Mouse (Mus musculus): ENCODE measurements around the gene Tubg2. TPM values are rescaled to one million over a fixed set of nuclear protein-coding genes. Genes with fewer than 3 reads are reported as not detected.

The Tubg2 gene
- total RNA-seq, 2 experiments from 2014 or later: 5.9 to 6.4 TPM

DNA sequence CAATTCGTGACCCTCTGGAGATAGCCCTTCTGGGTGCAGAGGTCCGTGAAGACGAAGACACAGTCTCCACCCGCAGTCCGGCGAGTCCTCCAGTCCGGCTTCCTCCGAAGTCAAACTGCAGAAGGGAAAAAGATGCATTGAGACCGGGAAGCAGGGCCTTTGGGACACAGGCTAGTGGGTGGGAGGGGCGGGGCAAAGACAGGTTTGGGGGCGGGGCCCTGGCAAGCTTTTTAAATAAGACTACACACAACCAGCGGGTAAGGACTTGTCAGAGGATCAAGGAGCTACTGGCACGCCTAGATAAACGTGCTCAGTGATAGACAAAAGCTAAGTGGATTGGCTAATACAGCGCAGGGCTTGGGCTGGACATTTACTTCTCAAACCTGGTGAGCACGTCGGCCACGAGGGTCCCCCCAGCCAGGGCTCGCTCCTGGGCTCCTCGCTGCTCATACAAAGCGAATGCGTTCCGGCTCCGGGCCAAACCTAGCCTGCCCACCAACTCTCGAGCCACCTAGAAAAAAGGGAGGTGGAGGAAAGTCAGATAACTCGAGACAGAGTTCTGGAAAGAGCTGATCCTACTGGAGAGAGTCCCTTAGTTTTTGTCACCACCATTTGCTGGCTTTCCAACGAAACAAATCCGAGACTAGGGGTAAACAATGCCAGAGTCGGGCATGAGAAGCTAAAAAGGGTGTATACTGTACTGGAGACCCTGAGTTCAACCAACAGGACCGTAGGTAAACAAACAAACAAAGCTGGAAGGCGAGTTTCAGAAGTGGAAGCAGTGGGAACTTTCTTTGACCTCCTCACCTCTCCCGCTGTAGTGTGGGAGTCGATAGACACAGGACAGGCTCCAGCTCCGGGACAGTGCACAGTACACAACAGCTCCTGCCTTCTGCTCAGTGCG lies 9.2 kb downstream of the Tubg2 start:
- DNase-seq (ENCODE audit: low spot score in 2 of 2): no peak

DNA sequence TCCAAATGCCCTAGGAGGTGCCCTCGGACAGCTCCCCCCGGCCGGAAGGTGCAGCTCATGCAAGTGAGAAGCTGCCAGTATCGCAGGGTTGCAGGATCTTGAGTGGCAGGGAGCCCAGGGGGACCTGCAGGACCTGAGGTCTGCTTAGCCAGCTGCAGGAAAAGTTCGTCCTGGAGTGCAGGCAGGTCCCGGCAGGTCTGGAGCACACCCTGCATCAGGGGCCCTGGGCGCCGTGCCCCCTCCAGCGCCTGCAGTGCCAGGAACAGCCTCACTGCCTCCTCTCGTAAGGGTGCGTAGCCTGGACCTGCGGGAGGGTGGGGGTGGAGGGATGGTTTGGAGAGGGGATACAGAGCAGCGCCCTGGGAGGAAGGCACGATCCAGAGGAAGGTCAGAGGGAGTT lies 10.7 kb downstream of the Tubg2 start:
- DNase-seq (ENCODE audit: low spot score in 2 of 2): no peak

DNA sequence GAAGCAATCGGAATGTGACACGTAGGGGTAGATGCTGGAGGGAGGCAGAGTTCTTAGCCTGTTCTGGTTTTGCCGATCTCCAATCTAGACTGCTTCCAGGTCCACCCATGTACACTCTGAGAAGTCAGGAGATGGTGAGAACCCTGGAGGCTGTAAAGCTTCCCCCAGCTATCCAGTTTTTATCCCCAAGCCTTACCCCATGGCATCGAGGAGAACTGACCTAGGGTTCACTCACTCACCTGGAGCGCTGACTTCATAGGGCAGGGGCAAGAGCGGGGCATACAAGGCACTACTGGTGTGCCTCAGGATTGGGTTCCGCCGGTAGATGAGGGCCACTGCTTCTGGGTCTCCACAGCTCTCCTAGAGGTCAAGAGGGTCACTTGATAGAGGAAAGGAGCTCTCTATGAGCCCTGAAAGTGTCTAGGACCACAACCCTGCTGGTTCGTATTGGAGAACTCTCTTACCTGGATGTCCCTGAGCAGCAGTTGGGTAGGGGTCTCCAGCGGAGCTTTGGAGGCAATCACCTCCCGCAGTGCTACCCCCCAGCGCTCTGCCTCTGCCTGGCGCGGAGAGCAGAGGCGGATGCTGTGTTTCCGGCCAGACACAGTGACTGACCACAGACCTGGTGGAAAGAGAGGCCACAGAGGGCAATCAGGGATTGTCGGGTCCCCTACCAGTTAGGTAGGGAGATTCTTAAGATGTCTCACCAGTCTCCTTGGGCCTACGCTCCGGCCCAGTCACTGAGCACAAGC lies 11.7 kb downstream of the Tubg2 start:
- DNase-seq (ENCODE audit: low spot score in 2 of 2): no peak

DNA sequence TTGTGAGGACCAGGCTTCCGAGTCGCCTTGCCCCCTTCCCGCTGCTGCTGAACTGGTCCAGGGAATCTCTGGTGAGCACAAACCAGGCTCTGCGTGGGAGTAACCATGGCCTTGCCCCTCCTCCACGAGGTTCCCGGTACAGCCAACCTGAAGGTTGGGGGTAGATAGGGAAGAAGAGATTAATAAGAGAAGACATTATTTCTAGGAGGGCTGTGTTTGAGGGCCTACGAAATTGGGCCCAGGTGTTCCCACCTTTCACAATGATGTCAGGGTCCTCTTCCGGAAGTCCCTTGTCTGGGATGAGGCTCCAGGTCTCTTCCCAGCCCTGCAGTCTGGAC lies 12.2 kb downstream of the Tubg2 start:
- DNase-seq (ENCODE audit: low spot score in 2 of 2): no peak

DNA sequence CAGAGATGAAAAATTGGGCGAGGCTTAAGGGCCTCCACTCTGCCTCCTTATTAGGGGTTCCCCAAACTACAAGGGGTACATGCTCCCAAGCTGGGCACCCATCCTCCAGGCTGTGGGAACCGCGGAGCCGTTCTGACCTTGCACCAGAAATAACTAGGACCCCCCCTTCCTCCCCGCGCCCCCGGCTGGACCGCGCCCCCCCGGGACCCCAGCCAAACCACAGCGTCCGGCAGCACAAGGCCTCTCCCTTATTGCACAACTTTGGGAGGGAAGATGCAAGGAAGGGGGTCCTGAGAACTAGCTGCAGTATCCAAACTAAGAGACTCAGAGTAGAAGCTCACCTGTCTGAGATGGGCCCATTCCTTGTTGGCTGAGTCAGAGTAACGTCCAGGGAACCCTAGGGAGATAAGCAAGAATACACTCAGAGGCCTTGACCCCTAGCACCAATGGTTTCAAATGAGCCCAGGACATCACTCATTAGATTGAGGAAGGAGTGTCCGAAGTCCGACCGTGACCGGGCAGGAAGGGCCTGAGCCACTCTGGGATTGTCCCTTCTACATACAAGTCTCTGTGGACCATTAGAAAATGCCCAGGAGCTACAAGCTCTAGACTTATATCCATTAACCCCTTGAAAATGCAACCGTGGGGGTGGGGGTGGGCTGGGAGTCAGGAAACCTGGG lies 12.7 kb downstream of the Tubg2 start:
- no peak for DNase-seq (ENCODE audit: low spot score in 2 of 2)

DNA sequence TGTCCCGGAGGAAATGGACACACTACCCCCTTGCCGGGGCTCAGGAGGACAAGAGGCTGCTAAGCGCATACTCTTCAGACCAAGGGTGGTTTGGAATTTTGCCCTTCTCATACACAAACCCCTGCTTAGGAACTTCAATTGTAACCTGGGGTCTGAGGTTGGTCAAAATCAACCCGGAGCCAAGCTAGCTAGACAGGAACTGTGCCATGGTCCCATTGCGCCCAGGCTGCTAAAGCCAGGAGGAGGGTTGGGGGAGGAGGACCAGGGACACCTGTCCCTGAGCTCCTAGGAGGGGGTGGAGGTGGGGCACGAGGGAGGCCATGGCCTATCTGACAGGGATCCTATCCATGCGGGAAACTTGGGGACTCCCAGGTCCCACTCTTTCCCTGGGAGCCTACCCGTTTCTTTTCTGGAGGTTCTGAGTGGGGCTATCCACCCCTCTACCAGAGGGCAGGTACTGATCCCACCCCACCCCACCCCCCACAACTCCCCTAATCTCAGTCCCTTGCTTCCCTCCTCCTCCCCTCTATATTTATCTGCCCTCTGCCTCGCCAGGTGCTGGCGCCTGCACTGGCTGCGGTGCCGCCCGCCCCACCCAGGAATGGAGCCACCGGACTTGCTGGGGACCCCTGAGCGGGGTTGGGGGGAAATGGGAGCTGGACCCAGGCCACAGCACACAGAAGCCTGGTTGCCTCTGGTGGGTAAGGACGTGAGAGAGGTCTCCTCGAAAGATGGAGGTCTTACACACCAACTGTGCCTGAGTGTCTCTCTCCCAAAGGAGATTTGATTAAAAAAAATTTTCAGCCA lies 13.8 kb downstream of the Tubg2 start:
- no peak for DNase-seq (ENCODE audit: low spot score in 2 of 2)

DNA sequence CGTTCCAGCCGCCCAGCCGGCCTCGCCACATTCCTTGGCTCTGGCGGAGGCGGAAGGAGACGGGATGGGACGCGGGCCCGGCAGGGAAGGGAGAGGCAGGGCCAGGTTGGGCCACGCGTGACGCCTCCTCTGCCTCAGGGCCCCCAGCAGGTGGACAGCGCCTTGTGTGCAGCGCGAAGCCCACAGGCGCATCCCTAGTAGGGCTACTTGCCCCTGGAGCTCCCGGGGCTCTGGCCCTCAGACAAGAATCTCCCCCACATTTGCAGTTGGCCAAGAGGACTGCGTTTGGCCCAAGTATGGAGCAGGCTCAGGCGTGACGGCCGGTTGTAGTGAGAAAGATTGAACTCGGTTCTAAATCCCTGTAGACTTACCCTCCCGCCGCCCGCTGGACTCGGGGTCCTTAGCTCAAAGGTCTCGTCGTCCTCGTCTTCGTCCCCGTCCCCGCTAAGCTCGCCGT lies 14.7 kb downstream of the Tubg2 start, which contains the start of gene Cntnap1:
Gene Cntnap1 (plus strand): TSS at position 170 of the 457 bp plus-strand sequence.
- peak; percentile 57 to 60 for DNase-seq (ENCODE audit: low spot score in 2 of 2)

DNA sequence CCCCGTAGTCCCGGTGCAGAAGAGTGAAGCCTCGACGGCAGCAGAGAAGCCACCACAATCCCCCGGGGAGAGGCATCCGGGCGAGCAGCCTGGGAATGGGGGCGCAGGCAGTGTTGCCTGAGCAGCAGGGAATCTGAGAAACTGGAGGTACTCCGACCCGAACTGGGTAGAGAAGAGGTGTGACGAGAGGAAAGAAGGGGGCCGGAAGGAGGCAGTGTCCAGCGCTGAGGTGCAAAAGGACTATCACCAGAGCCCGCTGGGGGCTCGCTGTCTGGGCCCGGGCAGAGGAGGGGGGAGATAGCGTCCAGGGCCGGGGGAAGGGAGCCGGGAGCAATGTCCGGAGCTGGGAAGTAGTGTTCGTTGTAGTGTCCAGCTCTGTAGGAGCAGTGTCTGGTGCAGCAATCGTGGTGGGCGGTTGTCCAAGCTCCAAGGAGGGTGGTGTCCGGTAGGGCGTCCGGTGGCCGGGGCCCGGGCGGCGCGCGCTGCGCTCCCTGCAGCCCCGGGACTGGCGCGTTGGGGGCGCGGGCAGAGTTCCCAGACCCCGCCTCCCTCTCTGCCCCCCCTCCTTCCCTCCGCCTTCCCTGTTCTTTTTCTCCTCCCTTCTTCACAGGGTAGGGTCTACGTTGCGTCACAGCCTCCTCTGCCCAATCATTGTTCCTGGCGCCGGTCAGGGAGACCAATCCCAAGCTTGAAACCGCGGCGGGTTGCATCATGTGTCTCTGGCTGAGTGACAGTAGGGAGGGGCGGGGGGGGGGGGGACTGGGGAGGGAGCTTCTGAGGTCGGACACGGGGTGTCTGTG lies 15.3 kb downstream of the Tubg2 start, which contains the start of gene Plekhh3:
Gene Plekhh3 (minus strand): TSS at position 541 of the 800 bp plus-strand sequence.
- DNase-seq (ENCODE audit: low spot score in 2 of 2): peak; percentile 84 to 86

DNA sequence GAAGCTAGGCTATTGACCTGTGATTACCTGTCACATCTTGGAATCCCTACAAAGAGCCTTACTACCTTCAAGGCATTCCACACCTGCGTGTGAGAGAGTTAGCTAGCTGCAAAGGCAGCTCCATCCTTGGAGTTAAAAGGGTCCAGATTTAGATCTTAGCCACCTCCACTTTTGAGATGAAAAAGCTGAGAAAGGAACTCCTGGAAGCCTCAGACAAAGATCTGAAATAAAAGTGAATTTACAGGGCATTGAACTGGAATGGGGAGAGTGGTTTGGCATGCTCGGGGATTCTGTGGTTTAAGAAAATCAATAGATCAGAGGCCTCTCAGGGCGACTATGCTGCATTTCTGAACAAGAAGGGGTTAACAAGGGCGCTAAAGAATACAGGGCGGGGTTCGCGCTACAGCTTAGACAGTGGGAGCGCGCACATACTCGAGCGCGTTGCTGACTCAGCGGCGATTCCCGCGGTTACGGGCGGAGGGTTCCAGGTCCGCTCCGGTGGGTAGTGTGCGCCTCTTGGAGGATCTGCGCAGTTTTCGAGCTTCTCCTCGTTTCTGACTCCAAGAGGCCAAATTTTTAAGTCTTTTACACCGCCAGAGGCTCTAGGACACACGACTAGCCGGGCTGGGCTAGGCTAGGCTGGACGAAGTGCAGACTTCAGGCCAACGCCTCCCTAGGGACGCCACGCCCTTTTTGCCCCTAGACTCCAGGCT lies 16.2 kb downstream of the Tubg2 start:
- peak; percentile 72 for DNase-seq (ENCODE audit: low spot score in 2 of 2)

DNA sequence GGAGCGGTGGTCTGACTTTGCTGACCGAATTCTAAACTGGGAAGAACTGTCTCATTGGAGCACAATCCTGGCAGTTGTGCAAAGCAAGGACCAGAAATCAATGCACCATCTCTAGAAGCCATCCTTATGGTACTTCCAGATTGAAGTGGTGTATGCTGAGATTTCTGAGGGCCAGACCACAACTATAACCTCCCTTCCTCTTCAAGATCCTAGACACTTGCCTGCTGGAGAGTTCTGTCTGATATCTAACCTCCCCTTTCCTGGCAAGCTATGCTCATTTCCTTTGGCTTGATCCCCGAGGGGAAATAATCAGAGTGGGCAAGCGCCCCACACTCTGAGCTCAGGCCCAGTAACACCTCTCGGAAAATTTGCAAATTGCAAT lies 16.7 kb downstream of the Tubg2 start:
- no peak for DNase-seq (ENCODE audit: low spot score in 2 of 2)

DNA sequence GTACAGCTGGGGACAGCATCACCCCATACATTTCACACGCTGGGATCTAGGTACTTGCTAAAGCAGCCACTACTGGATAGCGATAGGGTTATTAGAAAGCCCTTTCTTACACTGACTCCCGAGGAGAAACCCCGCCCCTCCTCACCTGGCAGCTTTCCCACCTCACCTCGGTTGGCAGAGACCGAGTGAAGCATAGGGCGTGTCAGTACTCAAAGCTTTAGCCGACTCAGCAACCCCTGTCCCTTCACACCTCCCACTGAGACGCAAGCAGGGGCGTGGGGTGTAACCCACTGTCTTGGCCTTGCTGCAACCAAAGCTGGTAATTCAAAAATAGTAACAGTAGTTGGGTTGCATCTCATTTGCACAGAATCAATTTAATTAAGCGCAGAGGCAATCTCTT lies 17.4 kb downstream of the Tubg2 start:
- no peak for DNase-seq (ENCODE audit: low spot score in 2 of 2)

DNA sequence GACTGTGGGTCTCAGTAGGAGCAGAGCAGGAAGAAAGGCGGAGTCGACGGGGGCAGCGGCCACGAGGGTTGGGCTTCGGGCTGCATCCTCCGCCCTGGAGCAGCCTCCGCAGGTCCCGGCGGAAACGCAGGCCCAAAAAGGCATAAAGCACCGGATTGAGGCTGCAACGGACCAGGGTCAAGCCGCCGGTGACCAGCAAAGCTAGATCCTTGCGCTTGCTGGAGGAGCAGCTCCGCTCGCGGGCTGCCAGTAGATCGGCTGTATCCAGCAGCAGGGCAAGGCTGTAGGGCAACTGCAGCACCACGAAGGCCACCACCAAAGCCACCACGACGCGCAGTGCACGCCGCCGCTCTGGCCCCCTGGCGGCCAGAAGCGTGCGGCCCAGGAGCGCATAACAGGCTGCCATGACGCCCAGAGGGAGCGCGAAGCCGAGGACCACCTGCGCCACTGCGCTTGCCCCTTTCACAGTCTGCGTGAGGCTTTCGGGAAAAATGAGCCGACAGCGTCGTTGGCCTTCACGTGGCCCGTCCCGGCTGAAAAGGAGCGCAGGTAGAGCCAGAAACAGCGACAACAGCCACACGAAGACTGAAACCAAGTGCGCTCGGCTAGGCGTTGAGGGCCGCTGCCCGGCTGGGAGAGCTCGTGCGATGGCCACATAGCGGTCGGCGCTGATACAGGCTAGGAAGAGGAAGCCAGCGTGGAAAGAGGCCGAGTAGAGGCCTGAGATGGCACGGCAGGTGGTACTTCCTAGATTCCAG lies 18.1 kb downstream of the Tubg2 start:
- peak; percentile 75 to 80 for DNase-seq (ENCODE audit: low spot score in 2 of 2)

DNA sequence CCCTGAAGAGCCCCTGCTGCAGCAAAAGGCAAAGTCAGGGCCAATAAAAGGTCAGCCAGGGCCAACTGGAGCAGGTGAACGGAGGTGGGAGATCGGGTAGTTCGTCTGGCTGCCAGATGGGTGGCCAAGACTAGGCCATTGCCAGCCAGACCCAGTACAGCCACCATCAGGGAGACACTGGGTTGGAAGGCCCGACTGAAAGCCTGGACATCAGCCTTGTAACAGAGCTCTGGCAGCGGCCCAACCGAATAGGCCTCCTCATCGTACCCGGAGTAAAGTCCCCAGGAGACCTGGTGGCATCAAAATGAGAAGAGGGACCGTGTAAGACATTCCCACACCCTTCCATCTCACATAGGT lies 18.7 kb downstream of the Tubg2 start:
- DNase-seq (ENCODE audit: low spot score in 2 of 2): no peak

DNA sequence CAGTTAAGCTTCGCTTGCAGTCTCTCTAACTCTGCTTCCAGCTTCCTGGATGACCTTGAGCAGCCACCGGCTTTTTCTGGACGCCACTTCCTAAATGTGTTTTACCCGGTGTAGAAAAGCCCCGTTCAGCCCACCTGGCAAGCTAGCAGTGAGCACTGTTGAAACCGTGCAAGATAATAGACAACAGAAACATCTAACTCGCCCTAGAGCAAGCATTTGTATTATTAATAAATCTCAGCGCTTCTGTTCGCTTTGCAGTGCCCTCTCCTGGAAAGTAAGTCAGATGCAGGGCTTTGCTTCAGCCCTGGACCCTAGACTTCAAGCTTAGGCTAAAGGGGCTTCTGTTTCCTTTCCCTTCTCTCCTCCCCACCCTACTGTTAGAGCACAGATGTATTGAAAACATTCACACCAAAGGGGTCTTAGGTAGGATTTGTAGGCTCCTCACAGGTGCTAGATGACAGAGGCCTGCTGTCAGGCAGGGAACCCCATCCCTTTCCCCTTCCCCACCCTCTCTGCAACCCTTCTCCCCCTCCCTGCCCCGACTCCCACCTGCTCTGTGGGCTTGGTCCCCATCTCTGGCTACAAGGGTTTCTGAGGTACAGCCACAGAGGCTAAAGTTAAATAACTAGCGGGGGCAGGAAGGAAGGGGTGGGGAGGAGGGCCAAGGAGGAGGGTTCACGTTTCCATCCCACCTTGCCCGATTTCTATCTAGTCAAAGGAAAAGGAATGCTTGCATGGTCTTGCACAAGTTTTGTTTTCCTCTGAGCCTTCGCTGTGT lies 19.3 kb downstream of the Tubg2 start, which contains the start of gene Ccr10:
Gene Ccr10 (minus strand): TSS at position 593 of the 778 bp plus-strand sequence.
- no peak for DNase-seq (ENCODE audit: low spot score in 2 of 2)

DNA sequence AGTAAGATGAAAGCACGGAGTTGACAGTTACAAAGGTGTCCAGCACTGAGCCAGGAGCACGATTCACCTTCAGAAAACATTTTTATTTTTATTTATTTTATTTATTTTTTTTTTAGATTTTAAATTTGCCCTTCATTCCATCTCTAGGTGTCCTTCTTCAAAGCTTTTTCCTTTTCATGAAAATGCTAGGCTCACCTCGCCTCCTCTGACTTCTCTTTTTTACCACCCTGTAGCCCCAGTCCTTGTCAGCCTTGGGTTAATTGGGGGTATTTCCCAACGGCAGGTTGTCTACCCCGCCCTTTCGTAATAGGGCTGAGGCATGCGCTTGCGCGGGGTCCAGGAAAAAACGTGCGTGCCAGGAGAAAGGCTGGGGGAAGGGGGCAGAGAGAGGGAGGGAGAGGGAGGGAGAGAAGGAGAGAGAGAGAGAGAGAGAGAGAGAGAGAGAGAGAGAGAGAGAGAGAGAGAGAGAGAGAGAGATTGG lies 20.0 kb downstream of the Tubg2 start:
- no peak for DNase-seq (ENCODE audit: low spot score in 2 of 2)

DNA sequence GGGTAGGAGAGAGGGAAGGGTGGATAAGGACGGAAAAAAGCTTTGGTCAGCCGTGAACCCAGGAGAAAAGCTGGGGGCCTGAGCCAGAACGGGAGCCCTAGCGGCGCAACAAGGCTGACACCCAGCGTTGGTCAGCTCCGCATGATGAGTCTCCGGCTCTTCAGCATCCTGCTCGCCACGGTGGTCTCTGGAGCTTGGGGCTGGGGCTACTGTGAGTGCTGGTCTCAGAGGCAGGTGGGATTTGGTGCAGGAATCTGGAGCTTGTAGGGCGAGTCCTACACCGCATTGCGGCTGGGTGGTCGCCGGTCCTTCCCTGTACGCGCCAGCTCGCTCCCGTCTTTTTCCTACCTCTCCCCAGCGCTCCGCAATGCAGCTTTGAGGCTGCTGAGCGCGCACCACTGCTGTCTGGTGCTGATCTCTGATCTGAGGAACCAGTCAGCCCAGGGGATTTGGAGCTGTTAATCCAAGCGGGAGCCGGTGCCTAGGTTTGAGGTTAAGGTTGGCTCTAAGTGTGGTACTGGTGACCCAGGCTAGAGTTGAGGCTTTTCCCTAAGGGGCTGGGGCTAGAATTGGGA lies 20.5 kb downstream of the Tubg2 start:
- DNase-seq (ENCODE audit: low spot score in 2 of 2): no peak

All from adrenal gland, adult 18-20 months (tissue).